Mouse (Mus musculus) testis, adult 2 months (tissue): ENCODE measurements around the gene Igfals. TPM values are rescaled to one million over a fixed set of nuclear protein-coding genes. Genes with fewer than 3 reads are reported as not detected.

Experiments used
- H3K27ac ChIP-seq: fragments of 200-500 bp; 2 replicates; pipeline ENCODE4 v1.5.1; 2012; ENCODE audit warnings: low read depth, low read length; ENCODE audit not compliant: control insufficient read depth, insufficient read depth
- H3K27me3 ChIP-seq: fragments of 200-500 bp; 2 replicates; pipeline ENCODE4 v1.6.1; 2012; ENCODE audit warnings: mild to moderate bottlenecking, low read length, moderate library complexity; ENCODE audit not compliant: control insufficient read depth, insufficient read depth
- H3K36me3 ChIP-seq: fragments of 200-500 bp; 2 replicates; pipeline ENCODE4 v1.6.1; 2012; ENCODE audit warnings: mild to moderate bottlenecking, low read length; ENCODE audit not compliant: control insufficient read depth, insufficient read depth
- H3K4me1 ChIP-seq: fragments of 200-500 bp; 2 replicates; pipeline ENCODE4 v1.6.1; 2012; ENCODE audit warnings: low read length; ENCODE audit not compliant: control insufficient read depth, insufficient read depth
- H3K4me3 ChIP-seq: fragments of 200-500 bp; 2 replicates; pipeline ENCODE4 v1.5.1; 2012; ENCODE audit warnings: low read depth, mild to moderate bottlenecking, low read length, moderate library complexity, mixed read lengths; ENCODE audit not compliant: control insufficient read depth
- CTCF ChIP-seq: fragments of 200-500 bp; IDR thresholded peaks from 2 replicates; pipeline ENCODE4 v1.5.1; 2012; ENCODE audit warnings: low read depth, mild to moderate bottlenecking, inconsistent platforms, low read length, moderate library complexity; ENCODE audit not compliant: control insufficient read depth, insufficient read depth, insufficient replicate concordance
- POLR2A ChIP-seq: fragments of 200-500 bp; IDR thresholded peaks from 2 replicates; pipeline ENCODE4 v1.6.1; 2012; ENCODE audit warnings: low read depth, mild to moderate bottlenecking, inconsistent platforms, low read length, moderate library complexity; ENCODE audit not compliant: control insufficient read depth
- polyA plus RNA-seq: library from polyadenylated mRNA; depleted of rRNA; stranded (reverse); fragments of >200 nt; gene quantifications from 2 replicates; pipeline ENCODE4 v1.2.3, GENCODE M21; 2012

The Igfals gene
- polyA plus RNA-seq, 1 experiment, result 4.2 TPM

GRCm38 (mm10) chr17:24899153-24899552 is 33.4 kb downstream of the Igfals start:
- no peaks in the 10 kb centered on the region; the same call in none of the 2 replicates for H3K36me3 ChIP-seq
- H3K27ac ChIP-seq, result no peak overlapping the region
- H3K4me3 ChIP-seq, result no peak overlapping the region
- peaks cover 18% of the 10 kb centered on the region for H3K4me1 ChIP-seq
- TF ChIP-seq POLR2A, result no peak
- no peak for TF ChIP-seq CTCF
- H3K27me3 ChIP-seq, result no peaks in the 10 kb centered on the region

- H3K27ac ChIP-seq, result no peak overlapping the region
- H3K4me3 ChIP-seq, result no peak overlapping the region
- TF ChIP-seq CTCF (no peak), POLR2A (no peak)
- no peaks in the 10 kb centered on the region for H3K27me3 ChIP-seq
- H3K4me1 ChIP-seq, result peaks cover 15% of the 10 kb centered on the region
- peaks cover 3% of the 10 kb centered on the region for H3K36me3 ChIP-seq
Measured at GRCm38 (mm10) chr17:24900014-24900413, 34.2 kb downstream of the Igfals start.

GRCm38 (mm10) chr17:24902124-24902523 is 36.3 kb downstream of the Igfals start:
- TF ChIP-seq POLR2A, result no peak

GRCm38 (mm10) chr17:24902671-24903474 is 37.1 kb downstream of the Igfals start:
- H3K4me3 ChIP-seq, result no peak overlapping the region
- H3K27me3 ChIP-seq, result no peaks in the 10 kb centered on the region
- peaks cover 5% of the 10 kb centered on the region for H3K36me3 ChIP-seq
- H3K4me1 ChIP-seq, result no peaks in the 10 kb centered on the region
- no peak for TF ChIP-seq CTCF
- TF ChIP-seq POLR2A, result no peak
- H3K27ac ChIP-seq, result no peak overlapping the region

More at GRCm38 (mm10) chr17:24902124-24902523, 36.3 kb downstream of the Igfals start:
- Histone ChIP-seq H3K4me3 (no peak overlapping the region), H3K36me3 (peaks cover 5% of the 10 kb centered on the region), H3K4me1 (peaks cover under 1% of the 10 kb centered on the region; the same call in 1 of the 2 replicates), H3K27me3 (no peaks in the 10 kb centered on the region), H3K27ac (no peak overlapping the region)

GRCm38 (mm10) chr17:24903767-24904166 is 38.0 kb downstream of the Igfals start:
- Histone ChIP-seq H3K4me1 (no peaks in the 10 kb centered on the region), H3K36me3 (peaks cover 5% of the 10 kb centered on the region), H3K27ac (no peak overlapping the region), H3K4me3 (no peak overlapping the region), H3K27me3 (no peaks in the 10 kb centered on the region)
- TF ChIP-seq CTCF, result no peak
- no peak for TF ChIP-seq POLR2A

GRCm38 (mm10) chr17:24907591-24907990 is 41.8 kb downstream of the Igfals start:
- no peaks in the 10 kb centered on the region for H3K27me3 ChIP-seq
- no peaks in the 10 kb centered on the region for H3K4me1 ChIP-seq
- no peak overlapping the region for H3K27ac ChIP-seq
- TF ChIP-seq POLR2A (no peak), CTCF (no peak)
- no peak overlapping the region for H3K4me3 ChIP-seq
- peaks cover 9% of the 10 kb centered on the region for H3K36me3 ChIP-seq

- TF ChIP-seq POLR2A, result no peak
- no peak for TF ChIP-seq CTCF
- Histone ChIP-seq H3K27me3 (no peaks in the 10 kb centered on the region), H3K4me1 (no peaks in the 10 kb centered on the region), H3K27ac (no peak overlapping the region), H3K4me3 (no peak overlapping the region), H3K36me3 (peaks cover 7% of the 10 kb centered on the region)
Measured at GRCm38 (mm10) chr17:24913984-24914383, 48.2 kb downstream of the Igfals start.

GRCm38 (mm10) chr17:24923246-24923645 is 57.4 kb downstream of the Igfals start:
- TF ChIP-seq POLR2A, result no peak
- TF ChIP-seq CTCF, result no peak
- Histone ChIP-seq H3K4me1 (no peaks in the 10 kb centered on the region), H3K27me3 (no peaks in the 10 kb centered on the region), H3K4me3 (no peak overlapping the region), H3K36me3 (peaks cover 1% of the 10 kb centered on the region), H3K27ac (no peak overlapping the region)
